Mouse (Mus musculus) megakaryocyte progenitor cell, adult 5-6 weeks (primary cell): ENCODE data around the gene Foxp1. TPM values are rescaled to one million over a fixed set of nuclear protein-coding genes. Genes with fewer than 3 reads are reported as not detected.
A peak's percentile ranks its signal among the peaks of the same experiment; 100 is the strongest.

Experiments
- ATAC-seq: replicated peaks from 2 replicates; pipeline ENCODE4 v1.8.0; 2016; ENCODE audit warnings: mild to moderate bottlenecking, moderate TSS enrichment, inconsistent platforms; ENCODE audit not compliant: poor library complexity
- total RNA-seq, 2 experiments: library from RNA; stranded (forward) in 1 of 2; stranded (reverse) in 1 of 2; fragments of 157-497, 149-512 nt in 1 of 2; fragments of 200-1000 nt in 1 of 2; gene quantifications; 2 replicates each; pipeline versions ENCODE4 v1.2.3 to v1.2.4; 2015 to 2017

Gene Foxp1
- total RNA-seq, 2 experiments from 2014 or later = 49.5 to 97.3 TPM

DNA sequence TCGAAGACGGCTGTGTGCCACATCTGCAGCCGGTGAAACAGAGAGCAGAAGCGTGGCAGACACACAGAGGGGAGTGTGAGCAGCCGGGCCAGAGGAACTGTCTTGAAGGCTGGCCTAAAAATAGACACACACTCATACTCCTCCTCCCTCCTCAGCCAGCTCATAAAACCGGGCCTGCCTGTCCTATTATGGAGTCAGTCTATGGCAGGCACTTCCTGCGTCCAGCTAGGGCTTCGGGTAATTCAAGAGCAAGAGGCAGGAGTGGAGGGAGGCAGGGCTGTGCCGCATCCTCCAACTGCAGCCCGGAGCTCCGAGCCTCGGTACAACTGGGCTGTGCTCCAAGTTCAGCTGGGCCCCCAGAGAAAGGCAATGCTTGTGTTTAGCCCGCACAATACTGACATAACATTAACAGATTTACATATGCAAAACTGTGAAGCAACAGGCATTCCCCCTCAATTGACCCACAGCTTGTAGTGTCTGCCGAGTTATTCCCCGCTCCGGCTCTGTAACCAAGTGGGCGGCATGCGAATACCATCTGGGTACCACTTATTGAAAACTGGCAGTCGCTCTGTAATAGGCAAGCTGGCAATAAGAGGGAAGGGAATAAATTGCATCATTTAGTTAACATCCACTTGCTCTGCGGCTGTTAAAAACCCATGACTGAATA, 37.2 kb downstream of the Foxp1 start:
- peak; percentile 62 for ATAC-seq

DNA sequence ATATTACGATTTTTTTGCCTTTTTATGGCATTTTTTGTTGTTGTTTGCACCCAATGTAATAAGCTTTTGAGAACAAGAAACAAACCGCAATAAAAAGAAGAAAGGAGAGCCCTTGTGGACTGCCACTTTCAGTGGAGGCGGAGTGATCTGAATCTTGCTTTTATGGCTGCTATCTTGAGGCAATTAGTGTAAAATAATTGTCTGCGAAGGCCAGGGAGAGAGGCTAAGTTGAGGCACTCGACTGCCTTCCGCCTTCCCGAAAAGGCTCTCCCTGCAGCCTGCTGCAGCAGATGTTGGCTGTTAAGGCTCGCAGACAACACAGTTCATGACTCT, 37.7 kb downstream of the Foxp1 start:
- no peak for ATAC-seq

DNA sequence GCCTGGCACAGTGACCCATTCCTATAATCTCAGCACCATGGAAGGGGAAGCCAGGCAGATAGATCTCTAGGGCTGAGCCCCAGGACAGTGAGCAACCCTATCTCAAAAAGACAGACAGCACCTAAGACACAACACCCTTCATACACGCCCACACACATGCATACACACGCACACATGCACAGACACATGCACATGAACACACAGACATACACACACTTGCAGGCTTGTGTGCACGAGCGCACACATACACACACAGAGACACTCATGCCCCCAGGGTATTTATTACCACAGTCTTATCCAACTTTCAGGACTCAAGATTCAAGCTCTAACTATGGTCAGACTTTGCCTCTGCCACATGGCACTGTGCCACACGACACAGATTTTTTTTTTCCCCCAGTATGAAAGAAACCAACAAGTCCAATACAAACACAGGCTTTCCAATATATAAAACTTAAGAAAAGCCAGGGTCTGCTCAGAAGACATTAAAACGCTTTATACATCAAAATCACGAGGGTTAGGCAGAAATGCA, 38.3 kb downstream of the Foxp1 start:
- no peak for ATAC-seq

DNA sequence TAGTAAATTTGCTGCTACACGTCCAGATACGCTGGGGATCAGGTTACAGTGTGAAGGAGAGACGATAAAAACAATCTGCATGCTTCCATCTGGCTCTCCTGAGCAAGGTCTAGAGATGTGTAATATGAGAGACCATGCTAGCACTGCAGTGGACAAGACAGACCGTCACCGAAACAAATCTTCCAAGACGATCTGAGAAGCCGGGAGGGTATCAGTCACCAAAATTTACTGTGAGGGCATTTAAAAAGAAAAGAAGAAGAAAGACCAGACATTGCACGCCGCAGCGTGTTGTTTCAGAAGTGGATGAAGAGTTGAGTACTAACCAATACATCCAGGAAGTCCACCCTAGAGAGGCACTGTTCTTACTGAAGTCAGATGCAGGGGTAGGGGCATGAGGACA, 39.0 kb downstream of the Foxp1 start:
- ATAC-seq = no peak

DNA sequence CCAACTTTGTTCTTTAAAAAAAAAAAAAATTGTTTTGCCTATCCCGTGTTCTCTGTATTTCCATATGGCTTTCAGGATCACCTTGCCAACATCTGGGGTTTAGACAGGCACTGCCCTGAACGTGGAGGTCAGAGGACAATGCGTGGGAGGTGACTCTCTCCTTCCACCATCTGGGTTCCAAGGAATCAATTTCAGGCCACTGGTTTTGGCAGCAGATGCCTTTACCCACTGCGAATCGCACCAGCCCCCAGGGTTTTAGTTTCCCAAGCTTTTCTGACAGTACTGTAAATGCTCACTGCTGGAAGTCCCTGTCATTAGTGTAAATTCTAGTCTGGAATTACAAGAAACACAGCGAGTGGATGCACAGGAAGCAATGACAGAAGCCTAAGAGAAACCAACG, 41.0 kb downstream of the Foxp1 start:
- ATAC-seq = no peak

DNA sequence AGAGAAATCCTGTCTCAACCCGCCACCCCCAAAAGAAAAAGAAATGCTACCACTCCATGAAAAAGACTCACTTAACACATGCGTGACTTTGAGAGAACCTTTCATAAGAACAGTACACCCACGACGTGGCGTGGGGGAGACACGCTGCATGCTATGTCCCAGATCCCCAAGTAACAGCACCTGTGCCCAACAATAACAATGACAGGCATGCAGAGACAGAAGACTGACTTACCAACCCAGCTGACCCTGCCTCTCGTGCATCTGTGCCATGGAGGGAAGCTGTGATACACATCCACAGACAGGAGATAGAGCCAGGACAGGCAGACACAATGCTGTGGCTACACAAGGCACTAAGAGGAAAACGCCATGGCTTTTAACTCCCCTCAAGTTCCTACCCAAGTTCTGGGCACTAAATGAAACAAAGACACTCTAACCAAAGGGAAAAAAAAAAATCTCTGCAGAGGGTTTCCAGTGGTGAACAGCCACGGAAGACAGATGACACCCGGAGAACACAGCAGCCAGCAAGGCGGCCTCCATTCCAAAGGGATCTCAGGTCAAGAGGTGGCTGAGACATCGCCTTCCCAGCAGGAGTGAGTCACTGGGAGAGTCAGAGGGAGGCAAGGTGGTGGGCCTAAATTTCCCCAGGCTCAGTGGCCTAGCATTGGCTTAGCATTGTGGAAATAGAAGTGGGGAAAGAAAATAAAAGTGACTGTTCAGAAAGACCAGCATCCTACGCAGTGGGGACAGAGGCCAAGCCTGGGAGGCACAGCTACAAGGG, 43.5 kb downstream of the Foxp1 start:
- ATAC-seq = no peak

DNA sequence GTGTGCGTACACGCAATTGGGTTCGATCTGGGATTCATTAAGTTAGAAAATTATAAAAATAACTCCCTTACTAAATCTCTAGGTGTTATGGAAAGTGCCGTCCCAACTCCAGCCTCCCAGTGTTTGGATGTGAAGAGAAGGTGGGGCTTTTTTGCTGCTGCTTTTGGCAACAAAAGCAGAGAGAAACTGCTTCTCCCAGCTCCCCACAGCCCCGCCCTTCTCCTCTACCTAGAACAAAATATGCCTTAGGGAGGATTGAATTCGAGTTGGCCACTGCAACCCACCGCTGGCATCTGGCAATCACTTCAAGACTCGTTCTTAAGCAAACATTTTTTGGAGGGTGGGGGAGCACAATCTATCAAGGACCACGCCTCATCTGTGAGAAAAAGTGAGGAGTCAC, 47.5 kb downstream of the Foxp1 start:
- ATAC-seq = no peak

DNA sequence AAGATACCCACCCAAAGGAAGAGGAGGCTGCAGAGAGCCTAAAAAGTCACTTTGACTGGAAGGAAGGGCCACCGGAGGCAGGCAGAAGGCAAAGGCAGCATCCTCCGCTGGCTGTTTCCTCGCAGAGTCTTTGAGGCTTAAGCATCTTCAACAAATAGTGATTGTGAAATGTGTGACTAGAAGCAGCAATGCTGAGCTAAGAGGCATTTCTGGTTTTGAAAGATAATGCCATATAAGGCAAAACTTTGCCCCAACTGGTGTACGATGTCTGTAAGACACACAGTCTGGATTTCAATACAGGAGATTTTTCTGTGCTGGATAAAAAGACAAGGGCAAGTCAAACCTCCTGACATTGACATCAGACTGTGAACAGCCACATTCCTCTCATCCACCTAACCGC, 51.6 kb downstream of the Foxp1 start:
- peak; percentile 63 for ATAC-seq

DNA sequence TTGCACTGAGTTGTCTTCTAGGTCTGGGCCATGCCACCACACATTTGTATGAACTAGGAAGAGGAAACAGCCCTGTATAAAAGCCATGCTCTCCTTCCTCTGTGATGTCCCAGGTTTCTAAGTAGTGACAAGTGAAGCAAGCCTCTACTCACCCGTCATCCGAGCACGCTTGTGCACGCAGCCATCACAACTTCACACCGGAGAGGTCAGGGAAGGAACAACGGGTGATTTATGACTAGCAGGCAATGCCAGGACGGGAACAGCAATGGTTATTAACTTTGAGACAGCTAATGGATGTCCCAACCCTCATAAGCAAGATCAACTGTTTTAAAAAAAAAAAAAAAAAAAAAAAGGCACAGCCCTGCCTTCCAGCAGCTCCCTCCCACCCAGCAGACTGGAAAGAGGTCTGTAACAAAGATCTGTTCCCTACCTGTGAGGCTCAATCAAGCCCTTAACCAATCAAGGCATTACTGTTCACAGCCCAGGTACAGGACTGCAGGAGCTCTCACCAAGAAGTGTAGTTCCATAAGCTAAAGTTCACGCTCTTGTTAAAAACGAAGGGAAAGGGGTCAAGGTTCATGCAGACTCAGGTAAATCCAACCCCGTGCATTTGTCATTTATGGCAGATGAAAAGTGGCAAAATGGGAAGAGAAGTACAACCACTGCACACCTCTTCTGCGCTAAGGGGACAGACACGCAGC, 53.2 kb downstream of the Foxp1 start:
- no peak for ATAC-seq

DNA sequence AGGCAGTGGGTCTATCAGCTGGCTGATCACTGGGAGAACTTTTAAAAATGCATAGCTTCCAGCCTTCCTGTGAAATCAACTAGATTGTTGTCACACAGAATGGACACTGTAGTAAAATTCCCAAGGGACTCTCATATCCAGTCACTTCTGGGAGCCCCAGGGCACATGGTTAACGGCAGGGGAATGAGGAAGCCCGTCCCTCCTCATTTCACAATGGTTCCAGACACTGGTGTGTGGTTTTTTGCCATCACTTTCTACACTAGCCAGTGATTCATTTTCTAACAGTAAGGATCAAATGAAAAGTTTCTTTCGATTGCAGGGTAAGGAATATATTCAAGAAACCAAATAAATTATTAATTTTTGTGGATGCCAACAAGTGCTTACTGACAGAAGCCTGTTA, 54.7 kb downstream of the Foxp1 start:
- ATAC-seq = peak; percentile 68

DNA sequence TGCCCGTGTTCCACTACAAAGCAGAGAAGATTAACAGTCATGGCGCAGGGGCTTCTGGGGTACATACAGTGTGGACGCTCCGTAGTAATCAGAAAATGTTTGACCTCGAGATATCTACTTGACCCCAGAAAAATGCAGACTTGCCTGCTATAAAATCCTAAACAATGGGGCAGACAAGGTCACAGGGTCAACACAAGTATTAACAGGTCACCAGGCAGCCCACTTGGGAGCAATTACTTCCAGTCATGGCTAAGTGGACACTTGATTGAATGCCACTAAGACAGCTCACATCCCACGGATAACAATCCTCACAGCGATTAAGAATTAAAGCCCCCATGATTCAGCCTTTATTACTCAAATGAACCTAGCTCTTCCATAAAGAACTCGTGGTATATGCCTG, 55.4 kb downstream of the Foxp1 start:
- no peak for ATAC-seq

DNA sequence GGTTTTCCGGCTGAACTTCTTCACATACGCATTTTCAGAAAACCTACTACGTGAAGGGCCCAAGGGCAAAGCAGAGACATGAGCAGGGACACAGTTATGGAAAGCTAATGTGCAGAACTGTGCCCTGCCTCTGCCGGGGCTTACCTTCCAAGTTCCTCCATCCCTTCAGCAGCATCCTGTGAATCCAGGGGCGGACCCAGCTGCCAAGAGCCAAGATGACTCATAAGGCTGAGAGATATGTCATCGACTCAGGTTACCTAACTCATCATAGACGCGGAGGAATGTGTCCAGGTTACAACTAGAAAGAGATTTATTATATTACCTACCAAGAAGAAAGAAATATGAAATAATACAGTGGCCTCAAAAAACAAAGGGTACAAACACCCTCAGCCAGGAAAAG, 56.2 kb downstream of the Foxp1 start:
- ATAC-seq = no peak

DNA sequence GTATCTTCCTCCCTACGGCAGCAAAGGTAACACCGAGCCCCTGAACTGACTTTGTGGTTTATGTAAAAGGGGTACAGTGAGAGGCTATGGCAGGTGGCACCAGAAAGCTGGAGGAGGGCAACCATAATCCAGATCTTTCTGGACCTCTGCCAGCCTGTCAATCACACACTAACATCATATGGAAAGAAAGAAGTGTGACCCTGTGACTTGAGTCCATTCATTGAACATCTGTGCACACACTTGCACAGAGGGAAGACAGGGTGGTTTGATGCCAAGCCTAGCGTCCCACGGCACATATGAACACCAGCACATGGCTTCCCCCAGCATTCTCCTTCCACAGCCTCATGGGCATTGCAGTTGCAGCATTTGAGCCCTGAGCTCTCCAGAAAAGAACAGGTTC, 58.1 kb downstream of the Foxp1 start:
- no peak for ATAC-seq

DNA sequence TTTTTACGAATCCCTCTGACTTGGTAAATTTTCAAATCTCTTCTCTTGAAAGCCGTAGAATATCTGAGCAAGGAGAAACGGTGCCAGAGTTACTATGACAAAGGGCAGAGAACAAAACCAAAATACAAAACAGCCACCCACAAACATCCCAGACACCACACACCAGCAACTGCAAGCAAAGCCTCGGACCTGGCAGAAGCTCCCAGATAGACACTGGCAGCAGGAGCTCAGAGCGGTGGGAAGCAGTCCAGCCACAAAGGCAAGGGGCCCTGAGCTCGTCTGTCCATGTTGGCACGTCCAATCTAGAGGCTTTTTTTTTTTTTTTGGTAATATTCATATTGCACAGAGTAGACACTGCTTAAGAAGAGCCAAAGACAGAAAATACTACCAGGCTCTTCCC, 58.6 kb downstream of the Foxp1 start:
- no peak for ATAC-seq

DNA sequence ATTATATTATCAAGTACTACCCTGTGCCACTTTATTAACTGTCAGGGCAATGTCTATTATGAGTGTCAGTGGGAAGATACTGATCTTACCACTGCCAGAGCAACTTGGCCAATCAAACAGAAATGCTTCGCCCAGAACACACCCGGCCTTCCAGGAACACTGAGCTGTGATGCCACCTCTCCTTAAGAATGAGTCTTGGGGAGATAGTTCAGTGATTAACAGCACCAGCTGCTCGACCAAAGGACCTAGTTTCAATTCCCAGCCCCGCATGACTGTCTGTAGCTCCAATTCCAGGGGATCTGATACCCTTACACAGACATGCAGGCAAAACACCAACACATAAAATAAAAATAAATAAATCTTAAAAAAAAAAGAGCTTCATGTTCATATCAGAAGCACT, 63.7 kb downstream of the Foxp1 start:
- ATAC-seq = 0 out of 2 replicates have a peak, but pooled peaks have one; percentile 29

DNA sequence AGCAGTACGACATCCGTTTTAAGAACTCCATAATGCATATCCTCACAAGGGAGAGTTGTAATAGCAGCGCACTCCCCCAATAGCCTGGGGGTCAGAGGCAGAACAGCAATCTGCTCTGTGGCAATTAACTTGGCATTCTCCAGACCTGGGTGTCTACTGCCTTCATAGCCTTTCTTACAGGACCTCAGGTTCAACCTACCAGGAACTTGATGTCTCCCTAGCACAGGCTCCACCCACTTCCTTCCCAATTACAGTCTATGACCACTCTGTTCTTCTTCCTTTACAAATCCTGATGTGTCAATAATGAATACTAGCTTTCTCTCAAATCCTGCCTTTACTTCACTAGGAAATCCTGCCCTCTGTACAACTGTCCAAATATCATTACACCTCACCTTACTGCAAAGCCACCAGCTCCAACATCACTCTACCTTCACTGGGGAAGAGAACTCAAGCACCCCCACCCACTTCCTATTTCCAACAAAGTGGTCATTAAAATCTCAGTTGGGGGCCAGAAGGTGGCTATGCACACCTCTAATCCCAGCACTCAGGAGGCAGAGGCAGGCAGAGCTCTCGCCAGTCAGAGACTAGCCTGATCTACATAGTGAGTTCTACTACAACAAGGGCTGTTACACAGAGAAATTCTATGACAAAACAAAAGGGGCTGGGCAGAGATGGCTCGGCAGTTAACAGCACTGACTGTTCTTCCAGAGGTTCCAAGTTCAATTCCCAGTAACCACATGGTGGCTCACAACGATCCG, 68.6 kb downstream of the Foxp1 start:
- ATAC-seq = peak; percentile 48

DNA sequence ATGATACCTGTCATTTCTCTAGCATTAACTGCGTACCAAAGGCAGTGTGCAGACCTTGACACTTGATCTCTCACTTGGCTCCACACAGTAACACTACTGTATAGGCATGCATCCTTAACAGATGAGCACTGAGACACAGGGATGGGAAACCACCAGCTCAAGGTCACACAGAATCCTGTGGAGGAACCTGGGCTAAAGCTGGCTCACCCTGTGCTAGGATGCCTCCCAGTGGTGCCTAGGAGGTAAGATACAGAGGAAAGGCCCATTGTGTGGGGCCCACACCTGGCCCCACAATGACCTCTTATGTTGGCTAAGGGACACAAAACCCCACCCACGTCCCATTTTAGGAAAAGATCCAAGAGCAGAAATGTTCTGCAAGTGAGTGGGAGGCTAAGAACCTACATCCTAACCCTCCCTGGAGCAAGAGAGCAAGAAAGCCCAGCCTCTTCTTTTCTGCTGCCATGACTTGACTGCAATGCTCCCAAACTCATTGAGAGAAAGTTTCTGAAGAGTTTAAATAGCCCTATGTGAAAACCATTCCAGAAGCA, 69.8 kb downstream of the Foxp1 start:
- ATAC-seq = peak; percentile 79

DNA sequence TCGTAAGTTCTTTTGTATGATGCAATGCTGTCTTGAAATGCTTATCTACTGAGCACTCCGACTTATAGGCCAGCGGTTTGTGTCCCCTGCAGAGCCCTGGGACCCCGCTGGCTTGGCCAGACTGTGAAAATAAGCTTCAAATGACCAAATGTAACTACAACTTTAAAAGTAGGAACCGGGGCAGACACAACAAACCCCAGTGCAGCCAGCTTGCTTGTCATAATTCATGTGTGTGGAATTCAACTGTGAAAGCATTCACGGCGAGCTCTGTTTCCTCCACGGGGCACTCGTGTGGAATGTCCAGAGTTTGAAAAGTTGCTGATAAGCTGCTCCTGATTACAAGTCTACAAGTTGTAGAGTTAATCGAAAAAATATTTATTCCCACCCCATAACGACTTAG, 71.0 kb downstream of the Foxp1 start:
- 0 out of 2 replicates have a peak, but pooled peaks have one; percentile 9 for ATAC-seq

DNA sequence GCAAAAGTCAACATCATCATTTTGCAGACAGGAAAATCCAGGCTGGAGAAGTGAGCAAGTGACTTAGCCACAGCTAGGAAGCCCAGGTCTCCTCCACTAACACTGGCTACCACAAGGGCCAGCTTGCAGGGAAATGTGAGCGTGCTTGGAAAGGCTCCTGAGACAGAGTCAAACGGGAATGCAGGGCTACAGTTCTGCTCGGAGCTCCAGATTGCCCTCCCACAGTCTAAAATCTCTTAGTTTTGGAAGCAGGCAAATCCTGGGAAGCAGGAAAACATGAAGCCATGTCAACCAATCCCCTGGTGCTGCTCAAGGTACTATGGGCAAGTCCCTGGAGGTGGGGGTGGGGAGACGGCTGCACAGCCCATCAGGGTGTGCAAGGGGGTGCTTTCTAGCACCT, 75.1 kb downstream of the Foxp1 start:
- ATAC-seq = no peak

DNA sequence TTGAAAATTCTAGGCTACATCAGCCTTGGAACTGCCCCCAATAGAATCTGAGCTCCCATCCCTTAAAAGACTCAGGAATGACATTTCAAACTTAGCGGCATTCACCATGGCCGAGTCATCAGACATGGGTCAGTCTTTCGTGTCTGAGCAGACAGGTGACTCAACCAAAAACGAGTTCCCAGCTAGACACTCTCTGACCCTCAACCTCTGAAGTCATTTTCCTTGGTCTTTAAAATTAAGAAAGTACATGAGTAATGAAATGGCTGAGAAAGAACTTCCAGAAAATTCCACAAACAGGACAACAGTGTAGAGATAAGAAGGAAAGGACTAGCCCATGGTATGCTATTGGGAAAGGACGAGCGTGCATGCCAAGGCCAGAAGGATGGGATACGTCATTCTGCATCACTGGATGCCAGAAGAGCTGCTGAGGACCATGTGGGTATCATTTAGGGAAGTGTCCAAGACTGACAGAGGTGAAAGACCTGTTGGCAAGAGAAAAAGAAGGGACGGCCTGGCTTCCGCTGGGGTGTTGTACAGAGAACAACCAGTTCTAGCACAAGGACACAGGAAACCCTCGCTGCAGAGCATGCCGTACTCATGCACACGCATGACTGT, 75.6 kb downstream of the Foxp1 start:
- no peak for ATAC-seq
